Mouse (Mus musculus): ENCODE results near the gene Txndc17.
"Not testable (repeated sequence)": the region's sequence is repeated elsewhere in the genome, so short reads cannot be mapped to it uniquely, and the experiment has no call there.

Txndc17 gene

GRCm38 (mm10) chr11:72207204-72207833 lies at the start of gene Txndc17, which contains the start of gene 4933427D14Rik:
TSS of gene Txndc17 (plus strand) at chr11:72207547.
TSS of gene 4933427D14Rik (minus strand) at chr11:72207459.
- DNase-seq (ENCODE audit: low spot score): peak; percentile 77

GRCm38 (mm10) chr11:72163198-72163597 lies 44.1 kb upstream of the Txndc17 start:
- DNase-seq (ENCODE audit: low spot score): no peak

- no peak for DNase-seq (ENCODE audit: low spot score)
Observed at GRCm38 (mm10) chr11:72169871-72170270, 37.5 kb upstream of the Txndc17 start.

DNA sequence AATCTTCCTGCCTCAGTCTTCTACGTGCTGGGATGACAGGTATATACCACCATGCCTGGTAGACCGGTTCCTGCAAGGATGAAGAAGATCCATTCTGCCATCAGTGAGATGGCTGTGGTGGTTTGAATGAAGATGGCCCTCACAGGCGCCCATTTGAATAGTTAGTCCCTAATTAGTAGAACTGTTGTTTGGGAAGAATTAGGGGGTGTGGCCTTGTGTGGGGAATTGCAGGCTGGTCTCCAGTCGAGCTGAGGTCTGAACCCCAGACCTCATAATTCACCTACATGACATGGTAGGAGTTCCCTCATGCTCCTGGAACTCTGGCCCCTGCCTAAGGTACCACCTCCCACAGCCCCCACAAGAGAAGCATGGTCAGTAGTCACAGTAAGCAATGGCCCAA lies 35.4 kb upstream of the Txndc17 start:
- not testable (repeated sequence) for DNase-seq (ENCODE audit: low spot score)

GRCm38 (mm10) chr11:72173506-72173905 lies 33.8 kb upstream of the Txndc17 start:
- no peak for DNase-seq (ENCODE audit: low spot score)

DNA sequence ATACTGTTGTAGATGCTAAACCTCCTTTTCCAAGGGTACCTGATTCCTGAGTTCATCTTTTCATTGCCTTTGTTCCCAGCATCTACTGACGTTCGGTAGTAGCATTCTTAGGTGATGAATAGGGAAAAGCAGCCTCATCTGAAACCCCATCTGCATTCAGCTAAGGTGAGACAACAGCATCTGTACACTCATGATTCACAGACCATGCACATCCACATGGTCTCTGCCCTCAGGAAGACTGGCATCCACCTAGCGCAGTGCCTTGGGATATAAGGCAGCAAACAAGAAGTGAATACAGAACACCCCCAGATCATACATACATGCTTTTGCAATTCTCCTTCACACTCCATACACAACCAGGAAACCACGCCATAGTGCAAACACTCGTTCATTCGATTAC lies 32.6 kb upstream of the Txndc17 start:
- DNase-seq (ENCODE audit: low spot score): no peak

DNA sequence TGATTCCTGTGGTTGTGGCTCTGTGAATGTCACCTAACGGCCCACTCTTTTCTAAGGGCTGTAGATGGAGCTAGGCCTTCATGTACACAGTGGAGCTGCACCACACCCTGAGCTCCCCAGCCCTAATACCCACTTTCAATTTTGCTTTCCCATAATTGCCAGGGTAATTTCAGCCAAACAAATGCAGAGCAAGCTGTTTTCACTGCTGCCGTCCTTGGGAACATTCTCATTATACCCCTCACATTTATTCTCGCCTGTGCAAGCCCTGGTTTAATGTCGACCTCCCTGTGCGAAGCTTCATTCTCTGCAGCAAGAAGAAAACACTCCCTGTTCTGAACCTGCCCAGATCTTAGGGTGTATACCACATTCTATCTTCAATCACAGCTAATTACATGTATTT lies 31.4 kb upstream of the Txndc17 start:
- DNase-seq (ENCODE audit: low spot score): no peak

- DNase-seq (ENCODE audit: low spot score): no peak
Observed at GRCm38 (mm10) chr11:72176553-72176952, 30.8 kb upstream of the Txndc17 start.

DNA sequence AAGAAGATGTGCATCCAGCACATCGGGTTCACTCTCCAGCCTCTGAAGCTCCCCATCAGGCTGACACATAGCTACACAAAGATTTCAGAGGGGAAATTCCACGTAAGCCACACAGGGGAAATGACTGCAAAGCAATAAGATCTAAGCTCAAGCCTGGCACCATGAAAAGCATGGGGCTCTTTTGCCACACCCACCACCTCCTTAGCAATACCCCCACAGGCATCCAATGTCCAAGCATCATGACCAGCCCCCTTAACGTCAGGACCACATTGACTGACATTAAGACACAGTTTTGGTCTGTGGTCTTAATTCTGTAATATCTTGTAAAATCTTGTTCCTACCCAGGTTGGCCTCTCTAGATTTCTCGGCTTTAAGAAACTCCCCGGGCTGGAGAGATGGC lies 26.8 kb upstream of the Txndc17 start:
- DNase-seq (ENCODE audit: low spot score): no peak

- DNase-seq (ENCODE audit: low spot score): no peak
Observed at GRCm38 (mm10) chr11:72181136-72181535, 26.2 kb upstream of the Txndc17 start.

DNA sequence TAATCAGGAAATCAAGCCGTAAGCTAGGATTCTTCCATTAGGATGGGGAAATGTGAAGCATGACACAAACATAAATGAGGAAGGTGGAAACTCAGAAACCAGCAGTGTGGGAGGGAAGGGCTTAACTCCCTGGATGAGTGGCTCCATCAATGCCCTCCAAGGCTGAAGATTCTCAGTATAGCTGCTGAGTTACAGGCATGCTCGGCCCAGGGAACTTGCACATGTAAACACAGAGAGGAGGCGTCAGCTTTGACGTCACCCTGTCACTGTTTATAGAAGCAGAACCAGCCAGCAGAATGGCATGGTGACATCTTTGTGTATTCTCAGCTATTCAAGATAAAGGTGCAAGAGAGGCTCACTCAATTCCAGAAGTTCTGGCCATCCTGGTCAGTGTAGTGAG lies 23.1 kb upstream of the Txndc17 start:
- no peak for DNase-seq (ENCODE audit: low spot score)

GRCm38 (mm10) chr11:72190857-72191256 lies 16.5 kb upstream of the Txndc17 start:
- DNase-seq (ENCODE audit: low spot score): no peak

DNA sequence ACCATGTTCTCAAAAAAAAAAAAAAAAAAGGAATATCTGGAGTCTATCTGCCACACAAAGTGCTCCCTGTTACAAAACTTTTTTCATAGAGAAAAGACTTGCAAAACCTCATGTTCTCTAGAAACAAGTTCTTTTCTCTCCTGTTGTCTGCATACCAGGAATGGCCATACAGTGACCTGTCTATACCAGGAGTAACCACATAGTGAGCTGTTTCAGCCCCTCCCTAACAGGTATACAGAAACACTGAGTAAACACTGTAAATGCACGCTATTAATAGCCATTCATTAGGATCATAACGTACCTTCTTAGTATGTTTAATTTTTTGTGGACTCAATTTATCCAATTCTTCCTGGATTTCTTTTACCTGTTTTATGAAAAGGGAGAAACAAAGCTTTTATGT lies 13.1 kb upstream of the Txndc17 start:
- DNase-seq (ENCODE audit: low spot score): no peak

DNA sequence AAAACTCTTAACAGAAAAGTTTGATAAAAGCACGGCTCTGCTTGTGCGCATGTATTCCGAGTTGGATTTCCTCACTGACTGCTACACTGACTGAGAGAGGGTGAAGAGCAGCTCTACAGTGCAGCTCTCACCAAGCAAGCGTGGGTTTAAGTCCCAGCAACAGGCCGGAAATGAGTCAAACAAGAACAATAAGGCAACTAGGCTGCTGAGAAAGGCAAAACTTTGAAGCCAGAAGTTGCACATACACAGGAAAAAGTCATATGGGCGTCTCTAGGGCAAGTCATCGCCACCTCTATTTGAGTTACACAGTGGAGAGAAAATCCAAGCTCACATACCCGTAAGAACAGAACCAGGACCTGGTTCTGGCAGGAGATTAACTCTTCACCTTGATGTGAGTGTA lies 10.8 kb upstream of the Txndc17 start:
- no peak for DNase-seq (ENCODE audit: low spot score)

DNA sequence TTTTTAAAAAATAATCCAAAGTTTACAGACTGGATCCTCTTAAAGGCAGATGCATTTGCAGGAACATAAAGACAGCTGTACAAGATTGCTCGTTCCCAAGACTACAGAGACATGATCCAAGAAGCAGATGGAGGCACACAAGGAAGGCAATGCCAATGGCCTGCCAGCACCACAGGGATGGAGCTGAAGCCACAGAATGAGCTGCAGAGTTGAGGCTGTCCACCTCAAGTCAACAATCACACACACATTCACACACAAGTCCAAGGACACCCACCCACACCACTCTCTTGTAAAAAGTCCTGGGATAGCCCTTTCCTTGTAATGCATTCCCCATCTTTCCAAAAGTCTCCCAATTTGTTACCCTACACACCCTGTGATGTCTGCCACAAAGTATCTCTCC lies 3.9 kb upstream of the Txndc17 start:
- DNase-seq (ENCODE audit: low spot score): no peak

DNA sequence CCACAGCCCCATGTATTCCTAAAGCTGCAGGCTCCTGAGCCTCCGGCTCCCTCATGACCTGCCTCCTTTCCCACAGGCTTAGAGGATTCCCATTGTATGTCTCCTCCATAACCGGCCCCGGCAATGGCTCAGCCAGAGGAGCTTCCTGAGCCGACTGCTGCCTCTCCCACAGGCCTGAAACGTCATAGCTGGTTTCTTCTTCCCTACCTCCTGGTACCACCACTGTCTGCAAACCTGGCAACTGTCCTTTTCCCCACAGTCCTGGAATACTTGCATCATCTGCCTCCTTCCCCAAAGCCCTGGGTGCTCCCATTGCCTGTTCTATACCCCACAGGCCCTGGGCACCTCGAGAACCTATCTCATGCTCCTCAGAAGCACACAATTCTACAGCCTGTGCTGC lies 2.1 kb upstream of the Txndc17 start:
- DNase-seq (ENCODE audit: low spot score): no peak

DNA sequence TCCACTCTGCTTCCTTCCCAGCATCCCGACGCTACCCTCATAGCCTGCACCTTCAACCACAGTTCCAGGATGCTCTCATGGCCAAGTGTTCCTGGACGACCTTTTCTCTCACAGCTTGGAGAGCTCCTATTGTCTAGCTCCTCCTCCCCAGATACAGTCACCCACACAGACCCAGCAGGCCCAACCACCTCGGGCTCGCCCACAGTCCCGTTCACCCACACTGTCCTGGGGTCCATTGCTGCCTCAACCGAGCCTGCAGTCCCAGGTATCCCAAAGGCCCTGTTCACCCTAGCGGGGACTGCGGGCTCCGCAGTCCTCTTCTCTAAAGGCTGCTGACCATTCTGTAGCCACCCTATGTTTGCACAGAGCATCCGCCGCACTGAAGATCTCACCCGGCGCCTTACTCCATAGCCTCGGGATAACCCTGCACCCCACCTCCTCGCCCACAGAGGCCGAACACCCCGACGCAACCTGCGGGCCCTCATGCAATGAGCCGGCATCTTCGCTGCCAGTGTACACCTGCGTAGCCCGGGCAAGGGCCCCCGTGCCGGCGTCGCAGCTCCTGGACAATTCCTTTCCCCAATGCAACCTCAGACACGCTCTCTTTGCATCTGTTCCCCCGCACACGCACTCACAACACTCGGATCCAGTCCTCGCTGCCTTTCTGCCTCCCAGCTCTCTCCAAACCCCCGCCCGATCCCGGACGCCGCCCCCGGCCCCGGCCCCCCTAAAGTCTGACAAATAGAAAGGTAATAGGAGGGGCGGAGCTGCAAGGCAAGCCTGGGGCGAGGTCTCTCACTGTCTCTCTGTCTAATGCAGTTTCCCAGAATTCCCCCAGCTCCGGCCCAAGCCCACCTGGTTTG lies 775 bp upstream of the Txndc17 start, which contains the start of gene Gm43951:
Gene Gm43951, minus strand, starts transcription at position 500 of the 863 bp plus-strand sequence.
- no peak for DNase-seq (ENCODE audit: low spot score)

DNA sequence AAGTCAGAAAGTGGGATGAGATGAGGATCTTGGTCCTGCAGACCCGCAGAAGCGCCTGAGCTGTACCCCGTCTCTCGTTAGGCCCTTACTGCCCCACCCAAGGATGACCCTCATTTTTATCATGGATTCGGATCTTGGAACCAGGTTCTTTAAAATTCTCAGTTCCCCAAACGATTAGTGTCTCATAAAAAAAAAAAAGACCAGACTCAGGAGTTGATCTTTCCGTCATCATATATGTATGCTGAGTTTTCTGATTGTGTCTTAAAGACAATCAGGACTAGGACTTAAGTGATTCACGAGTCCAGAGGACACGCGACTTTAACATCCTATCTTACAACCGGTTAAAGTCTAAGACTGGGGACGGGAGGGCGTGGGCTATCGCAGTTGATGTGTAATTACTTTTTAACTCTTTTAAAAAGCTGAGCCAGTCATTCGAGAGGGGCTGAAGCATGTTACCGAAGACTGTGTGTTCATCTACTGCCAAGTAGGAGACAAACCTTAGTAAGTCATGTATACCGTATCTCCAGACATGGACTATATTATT lies 559 bp downstream of the Txndc17 start:
- DNase-seq (ENCODE audit: low spot score): no peak

GRCm38 (mm10) chr11:72214591-72215409 lies 7.5 kb downstream of the Txndc17 start:
- DNase-seq (ENCODE audit: low spot score): peak; percentile 94

- peak; percentile 83 for DNase-seq (ENCODE audit: low spot score)
Observed at GRCm38 (mm10) chr11:72215410-72215797, 8.1 kb downstream of the Txndc17 start, which contains the start of gene Med31. TSS of gene Med31 (minus strand) at chr11:72215592.

- no peak for DNase-seq (ENCODE audit: low spot score)
Observed at GRCm38 (mm10) chr11:72217116-72217515, 9.8 kb downstream of the Txndc17 start.

DNA sequence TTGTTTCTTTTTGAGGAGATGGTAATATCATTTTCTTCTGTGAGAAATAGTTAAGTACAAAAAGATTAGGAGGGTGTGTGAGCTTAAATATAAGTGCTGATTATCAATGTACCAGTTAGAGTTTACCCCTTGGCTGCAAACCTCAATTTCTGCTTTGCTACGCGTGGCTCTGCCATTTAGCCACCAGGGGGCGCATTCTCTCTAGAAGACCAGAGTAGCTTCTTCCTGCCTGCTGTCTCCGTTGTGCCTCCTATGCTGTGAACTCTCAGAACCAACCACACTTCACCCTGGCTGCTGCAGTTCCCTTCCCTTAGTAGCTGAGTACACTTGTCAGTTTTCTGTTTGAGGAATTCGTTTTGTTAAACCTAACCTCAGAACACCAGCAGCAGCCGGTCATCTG lies 13.9 kb downstream of the Txndc17 start:
- DNase-seq (ENCODE audit: low spot score): peak; percentile 75
